Mouse (Mus musculus): ENCODE data around the gene Ksr1.

Gene Ksr1

DNA sequence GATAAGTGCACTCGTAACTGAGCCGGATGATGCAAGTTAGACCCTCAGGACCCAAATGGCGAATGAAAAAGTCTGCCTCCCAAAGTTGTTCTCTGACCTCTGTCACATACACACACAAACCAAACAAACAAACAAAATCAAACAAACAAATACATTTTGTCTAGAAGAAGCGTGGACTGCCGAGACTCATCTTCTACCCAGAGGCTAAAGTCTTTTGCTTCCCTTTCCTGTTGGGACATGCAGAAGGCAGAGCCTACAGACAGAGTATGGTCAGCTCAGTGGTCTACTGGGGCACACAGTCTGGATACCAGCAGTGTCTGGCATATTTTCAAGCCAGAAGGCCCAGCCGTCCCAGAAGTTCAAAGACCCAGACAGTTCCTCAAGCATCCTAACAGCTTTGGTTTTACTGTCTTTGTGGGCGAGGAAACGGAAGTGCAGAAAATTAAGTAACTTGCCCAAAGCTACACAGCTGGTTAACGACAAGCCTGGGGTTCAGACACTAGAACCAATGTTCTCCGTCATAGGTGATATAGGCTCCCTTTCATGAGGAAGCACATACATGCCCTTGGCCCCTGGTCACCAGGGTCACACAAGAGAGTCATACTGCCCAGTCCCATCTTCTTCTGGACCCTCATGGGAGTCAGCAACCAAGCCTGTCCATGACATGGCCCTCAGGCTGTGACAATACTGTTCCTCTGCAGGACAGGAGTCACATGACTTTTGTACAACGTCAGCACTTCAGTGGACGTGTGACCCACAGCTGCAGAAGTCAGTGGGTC is 163.5 kb downstream of the Ksr1 start:
- peak in 1 of 2 experiments; percentile 8 for DNase-seq (ENCODE audit: low spot score in 2 of 2)

GRCm38 (mm10) chr11:78982042-78982441 is 164.2 kb downstream of the Ksr1 start:
- DNase-seq (ENCODE audit: low spot score in 2 of 2): no peak

DNA sequence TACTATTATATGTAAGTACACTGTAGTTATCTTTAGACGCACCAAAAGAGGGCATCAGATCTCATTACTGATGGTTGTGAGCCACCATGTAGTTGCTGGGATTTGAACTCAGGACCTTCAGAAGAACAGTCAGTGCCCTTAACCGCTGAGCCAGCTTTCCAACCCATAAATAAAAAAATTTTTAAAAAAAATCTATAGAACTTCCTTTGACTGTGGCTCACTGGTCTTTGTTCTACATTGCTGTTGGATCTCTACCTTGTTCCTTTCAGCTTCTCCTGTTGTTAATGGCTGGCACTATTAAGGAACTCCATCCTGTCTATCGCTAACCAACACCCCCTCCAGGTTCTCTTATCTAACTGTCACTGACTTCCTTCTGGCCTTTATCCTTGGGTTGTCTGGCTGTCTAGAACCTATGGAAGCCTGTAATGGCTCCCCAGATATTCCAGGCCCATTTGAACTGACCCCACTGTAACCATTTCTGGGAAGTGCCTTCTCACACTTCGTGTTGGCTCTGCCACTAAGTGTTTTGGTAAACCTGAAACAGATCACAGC is 166.0 kb downstream of the Ksr1 start:
- DNase-seq (ENCODE audit: low spot score in 2 of 2): no peak

GRCm38 (mm10) chr11:78978176-78979019 is 167.8 kb downstream of the Ksr1 start:
- peak in 1 of 2 experiments; percentile 14 for DNase-seq (ENCODE audit: low spot score in 2 of 2)

GRCm38 (mm10) chr11:78976731-78977510 is 169.3 kb downstream of the Ksr1 start:
- no peak for DNase-seq (ENCODE audit: low spot score in 2 of 2)

- no peak for DNase-seq (ENCODE audit: low spot score in 2 of 2)
Observed at GRCm38 (mm10) chr11:78973381-78974150, 172.6 kb downstream of the Ksr1 start.

DNA sequence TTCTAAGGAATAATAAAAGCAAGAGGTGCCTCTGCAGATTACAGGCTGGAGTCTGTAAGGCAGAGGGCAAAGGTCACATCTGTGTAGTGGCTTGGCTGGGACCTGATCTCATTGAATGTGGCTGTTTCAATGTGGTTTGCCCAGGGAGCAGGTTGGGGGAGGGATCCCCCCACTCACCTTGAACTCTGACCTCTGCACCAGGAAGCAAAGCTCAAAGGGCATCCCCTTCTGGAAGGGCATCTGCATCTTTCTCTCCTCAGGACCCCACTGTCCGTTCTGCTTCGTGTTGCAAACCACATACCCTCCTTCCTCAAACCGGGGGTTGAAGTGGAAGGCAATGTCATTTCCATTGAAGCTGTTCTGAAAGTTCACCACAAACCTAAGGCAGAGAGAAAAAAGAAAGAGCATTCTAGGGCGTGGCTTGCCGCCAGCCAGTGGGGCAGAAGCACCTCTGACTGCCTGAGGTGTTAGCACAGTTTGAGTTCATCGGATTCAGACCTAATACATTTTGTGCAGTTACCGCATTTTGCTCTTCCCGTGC is 173.3 kb downstream of the Ksr1 start:
- DNase-seq (ENCODE audit: low spot score in 2 of 2): no peak

DNA sequence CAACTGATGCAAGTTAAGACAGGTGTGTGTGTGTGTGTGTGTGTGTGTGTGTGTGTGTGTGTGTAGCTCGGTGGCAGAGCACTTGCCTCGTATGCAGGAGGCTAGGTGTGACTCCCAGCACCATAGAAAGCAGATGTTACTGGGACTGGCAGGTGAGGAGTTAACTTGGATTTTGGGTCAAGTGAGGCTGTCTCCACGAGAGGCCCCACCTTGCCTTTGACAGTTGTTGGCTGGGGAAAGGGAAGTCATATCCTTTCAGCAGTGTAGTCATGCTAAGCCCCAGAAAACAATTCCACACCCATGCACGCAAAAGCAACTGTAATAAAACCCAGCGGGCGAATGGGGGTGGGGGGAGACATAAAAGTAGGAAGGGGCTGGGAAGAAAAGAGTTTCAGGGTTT is 173.9 kb downstream of the Ksr1 start:
- DNase-seq (ENCODE audit: low spot score in 2 of 2): no peak

- DNase-seq (ENCODE audit: low spot score in 2 of 2): no peak
Observed at GRCm38 (mm10) chr11:78971746-78972145, 174.5 kb downstream of the Ksr1 start.

DNA sequence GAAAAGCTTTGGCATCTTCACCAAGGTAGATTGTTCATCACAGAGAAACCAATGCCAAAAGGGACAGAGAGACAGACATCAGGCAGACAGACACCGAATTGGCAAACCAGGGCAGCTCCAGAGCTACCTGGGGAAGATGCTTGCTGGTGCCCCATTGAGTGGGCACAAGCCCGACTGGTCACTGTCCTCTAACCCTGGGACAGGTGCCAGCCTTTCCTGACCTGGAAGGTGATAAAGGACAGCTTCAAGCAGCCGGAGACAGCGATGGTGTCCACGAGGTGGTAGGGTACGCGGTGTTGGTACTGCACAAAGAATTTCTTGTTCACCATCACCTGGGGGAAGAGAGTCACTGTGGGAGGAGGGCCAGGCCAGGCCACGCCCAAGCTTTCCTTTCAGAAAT is 175.1 kb downstream of the Ksr1 start:
- no peak for DNase-seq (ENCODE audit: low spot score in 2 of 2)

DNA sequence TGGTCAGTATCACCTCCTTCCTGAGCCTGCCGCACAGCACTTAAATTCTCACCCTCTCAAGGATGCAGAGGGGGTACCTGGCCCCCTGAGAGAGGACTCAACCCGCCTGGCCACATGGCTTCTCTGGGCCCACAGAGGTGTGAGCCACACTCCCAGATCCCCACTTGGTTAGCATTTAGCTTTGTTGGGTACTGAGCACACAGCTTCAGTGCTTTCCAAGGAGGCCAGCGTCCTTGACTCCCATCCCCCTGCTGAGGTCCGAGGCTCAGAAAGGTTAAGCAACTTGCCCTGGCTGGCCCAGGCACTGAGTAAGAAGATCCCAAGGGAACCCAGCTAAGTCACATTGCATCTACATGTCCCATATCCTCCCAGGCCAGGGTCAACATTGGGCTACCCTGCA is 178.1 kb downstream of the Ksr1 start:
- DNase-seq (ENCODE audit: low spot score in 2 of 2): no peak

DNA sequence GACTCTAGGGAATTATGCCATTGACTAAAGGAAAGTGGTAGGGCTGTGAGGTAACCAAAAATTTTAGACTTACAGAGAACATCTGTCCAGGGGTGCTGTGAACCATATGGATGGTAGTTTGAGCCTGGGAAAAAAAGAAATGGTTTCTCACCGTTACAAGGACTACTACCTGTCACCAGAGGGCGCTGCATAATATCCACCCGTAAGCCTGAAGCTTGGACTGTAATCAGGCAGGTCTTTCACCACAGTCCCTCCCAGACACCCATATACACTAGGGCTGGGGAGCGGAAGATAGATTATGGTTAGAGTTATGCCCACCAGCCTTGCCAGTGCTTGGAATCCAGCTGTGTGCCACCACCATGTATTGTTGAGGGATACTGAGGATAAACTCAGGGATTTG is 178.8 kb downstream of the Ksr1 start:
- peak in 1 of 2 experiments; percentile 44 for DNase-seq (ENCODE audit: low spot score in 2 of 2)
